In the genomic region with DNA sequence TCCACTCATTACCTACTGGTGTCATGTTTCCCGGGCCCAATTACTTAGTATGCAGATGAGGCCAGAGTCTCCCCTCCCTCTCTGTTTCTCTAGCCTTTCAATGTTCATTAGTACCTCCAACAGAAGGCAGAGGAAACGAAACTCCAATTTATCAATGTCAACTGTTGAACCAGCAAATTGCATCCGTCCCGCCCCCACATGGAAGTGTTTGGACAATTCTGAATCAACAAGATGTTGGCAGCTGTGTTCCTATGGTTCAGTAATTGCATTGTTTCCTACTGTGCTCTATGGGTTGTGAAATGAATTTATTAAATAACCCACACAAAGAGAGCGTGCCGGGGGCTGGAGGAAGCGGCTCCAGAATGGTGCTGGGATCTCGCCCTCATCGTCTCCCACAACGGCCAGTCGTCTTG, we compare ENCODE assay signal across 9 mouse cellular contexts.
DNase-seq lines count a peak whose midpoint lies in the region; ATAC-seq and TF ChIP-seq lines count a peak whose summit lies in the region.
"Had no signal": no experiment of that assay in that cellular context is flagged by ENCODE, and none has a peak within 500 bp of the region (broad histone marks: within the 10 kb centered on the region; RNA-seq: fewer than 3 reads in every experiment).

No protein-coding gene starts in this region.

- TF ChIP-seq CTCF in gastrocnemius, adult 2 months (IDR thresholded peaks at IDR 0.05): no peak

- no peaks in the 10 kb centered on the region for H3K4me1 ChIP-seq in brown adipose tissue, adult 24 weeks (ENCODE audit: control insufficient read depth, insufficient read depth, insufficient read length, low read length)
- H3K4me1 ChIP-seq in hindbrain, embryonic 15.5 days (replicated peaks): peaks cover 32% of the 10 kb centered on the region

- no peak overlapping the region for H3K27ac ChIP-seq in gastrocnemius, adult 2 months
- no peak overlapping the region for H3K27ac ChIP-seq in brown adipose tissue, adult 24 weeks (replicated peaks; ENCODE audit: low read depth, low read length)
- H3K27ac ChIP-seq in hindbrain, embryonic 15.5 days (replicated peaks): peak overlapping the region; percentile 70

- 11% methylated on average over 11 of the region's 11 CpGs for WGBS in hindbrain, embryonic 15.5 days

- DNase-seq in gastrocnemius, adult 2 months: no peak
- no peak for DNase-seq in gastrocnemius, adult 8-10 months (ENCODE audit: low spot score in 2 of 2)
- peak; percentile 66 for DNase-seq in mesoderm, embryonic 11.5 days (ENCODE audit: low read depth, low spot score)
- DNase-seq in testis, postnatal 14 days (ENCODE audit: low spot score): no peak
- no peak for DNase-seq in c-Kit-positive CD71-positive TER-119-positive erythroid progenitor cells, embryonic 14.5 days (ENCODE audit: low spot score)
- DNase-seq in spleen, adult 18-20 months: no peak

- H3K27me3 ChIP-seq in hindbrain, embryonic 15.5 days: no peaks in the 10 kb centered on the region; the same call in 1 of the 2 replicates
- H3K27me3 ChIP-seq: CH12.LX had no signal

- H3K9ac ChIP-seq in hindbrain, embryonic 15.5 days: no peak overlapping the region

- no peaks in the 10 kb centered on the region for H3K36me3 ChIP-seq in hindbrain, embryonic 15.5 days

- peak; percentile 92 for ATAC-seq in hindbrain, embryonic 15.5 days (ENCODE audit: low FRiP score, low read depth)

- peak overlapping the region; percentile 63 for H3K4me3 ChIP-seq in gastrocnemius, adult 2 months
- peak overlapping the region; percentile 44 for H3K4me3 ChIP-seq in brown adipose tissue, adult 24 weeks (ENCODE audit: insufficient read depth, low read depth, low read length)
- H3K4me3 ChIP-seq in hindbrain, embryonic 15.5 days: no peak overlapping the region

- H3K4me2 ChIP-seq in hindbrain, embryonic 15.5 days: peak overlapping the region; percentile 46

- intact Hi-C loops in gastrocnemius, adult 2 months (cut with DNase I): loop anchor here (1.0 kb wide), 1 partner anchor 10 kb away; no protein-coding TSS in a partner anchor

- H3K9me3 ChIP-seq in hindbrain, embryonic 15.5 days: no peaks in the 10 kb centered on the region
